Mouse (Mus musculus): ENCODE results near the gene H2-T22.
"Not testable (repeated sequence)": the region's sequence is repeated elsewhere in the genome, so short reads cannot be mapped to it uniquely, and the experiment has no call there.

- TF ChIP-seq CTCF (IDR thresholded peaks at IDR 0.05; ENCODE audit: low read depth) = not testable (repeated sequence)
- peak; percentile 18; the same call in 1 of the 2 replicates for TF ChIP-seq EP300 (IDR thresholded peaks at IDR 0.05; ENCODE audit: low read depth)
These were observed 12.4 kb downstream of the H2-T22 start for GRCm38 (mm10) chr17:36030046-36030702.

Data from liver, embryonic 14.5 days (tissue).